Mouse (Mus musculus) midbrain, embryonic 12.5 days (tissue): ENCODE results near the gene Map7d2. TPM values are rescaled to one million over a fixed set of nuclear protein-coding genes. Genes with fewer than 3 reads are reported as not detected.

Experiments
- ATAC-seq: fragments of 200-750 bp; cut with Nextera tagmentation; 2 replicates; pipeline ENCODE4 v1.8.0; 2017; ENCODE audit warnings: low read depth, moderate TSS enrichment, moderate library complexity; ENCODE audit not compliant: low FRiP score
- H3K27ac ChIP-seq: fragments of 300-500 bp; sonication (generic); replicated peaks from 2 replicates; pipeline ENCODE4 v1.5.1; 2016; ENCODE audit warnings: mild to moderate bottlenecking
- H3K27me3 ChIP-seq: fragments of 300-500 bp; sonication (generic); 2 replicates; pipeline ENCODE4 v1.6.1; 2016; ENCODE audit warnings: mild to moderate bottlenecking
- H3K36me3 ChIP-seq: fragments of 300-500 bp; sonication (generic); 2 replicates; pipeline ENCODE4 v1.6.1; 2016
- H3K4me1 ChIP-seq: fragments of 300-500 bp; sonication (generic); 2 replicates; pipeline ENCODE4 v1.6.1; 2016
- H3K4me2 ChIP-seq: fragments of 300-500 bp; sonication (generic); replicated peaks from 2 replicates; pipeline ENCODE4 v1.6.1; 2016; ENCODE audit warnings: mild to moderate bottlenecking, moderate library complexity
- H3K4me3 ChIP-seq: fragments of 300-500 bp; sonication (generic); 2 replicates; pipeline ENCODE4 v1.5.1; 2016; ENCODE audit warnings: mild to moderate bottlenecking
- H3K9ac ChIP-seq: fragments of 300-500 bp; sonication (generic); replicated peaks from 2 replicates; pipeline ENCODE4 v1.6.1; 2016; ENCODE audit warnings: mild to moderate bottlenecking, moderate library complexity
- H3K9me3 ChIP-seq: fragments of 300-500 bp; sonication (generic); 2 replicates; pipeline ENCODE4 v1.6.1; 2016; ENCODE audit warnings: mild to moderate bottlenecking
- WGBS: fragments of 180-500 bp; shearing (Covaris S2); methylation state at CpG from one replicate; pipeline ENCODE4 v1.1.7; 2016; 5-methylcytosine and 5-hydroxymethylcytosine counted together
- polyA plus RNA-seq: library from polyadenylated mRNA; unstranded; fragments of >200 nt; fragmentation: Nextera tagmentation; extraction: Ambion mirVana; gene quantifications from 2 replicates; pipeline ENCODE4 v1.2.1, GENCODE M21; 2016

Gene Map7d2
- polyA plus RNA-seq, 1 experiment from 2014 or later, result 14.1 TPM

- Histone ChIP-seq H3K27ac (no peak overlapping the region), H3K4me3 (no peak overlapping the region), H3K36me3 (no peaks in the 10 kb centered on the region), H3K27me3 (peaks cover 8% of the 10 kb centered on the region), H3K9me3 (no peaks in the 10 kb centered on the region), H3K9ac (no peak overlapping the region), H3K4me1 (no peaks in the 10 kb centered on the region), H3K4me2 (no peak overlapping the region)
- no peak for ATAC-seq
- WGBS, result 73% methylated on average over 3 of the region's 3 CpGs
Observed at GRCm38 (mm10) chrX:159521780-159522179, 107.4 kb downstream of the Map7d2 start.

DNA sequence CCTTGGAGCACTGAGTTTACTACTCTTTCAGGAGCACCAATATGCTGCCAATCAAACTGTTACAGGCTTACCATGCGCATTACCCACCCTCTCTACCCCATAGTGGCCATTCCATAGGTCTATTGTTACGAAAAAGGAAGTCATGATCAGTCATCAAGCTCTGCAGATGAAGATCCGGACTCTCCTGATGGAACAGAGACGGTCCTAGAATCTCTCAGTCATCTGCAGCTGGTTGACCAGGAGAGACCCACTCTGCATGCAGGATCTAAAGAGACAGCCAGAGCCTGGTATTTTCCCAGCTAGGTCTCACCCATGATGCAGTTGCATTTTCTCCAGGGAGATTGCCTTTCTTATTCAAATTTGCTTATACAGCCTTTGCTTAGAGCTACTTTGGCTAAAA is 108.3 kb downstream of the Map7d2 start:
- no peak overlapping the region for H3K9ac ChIP-seq
- 85% methylated on average over 4 of the region's 4 CpGs for WGBS
- no peaks in the 10 kb centered on the region for H3K36me3 ChIP-seq
- no peak overlapping the region for H3K4me2 ChIP-seq
- peaks cover 10% of the 10 kb centered on the region for H3K27me3 ChIP-seq
- H3K4me1 ChIP-seq, result no peaks in the 10 kb centered on the region
- no peak overlapping the region for H3K4me3 ChIP-seq
- H3K27ac ChIP-seq, result no peak overlapping the region
- H3K9me3 ChIP-seq, result no peaks in the 10 kb centered on the region
- ATAC-seq, result no peak

DNA sequence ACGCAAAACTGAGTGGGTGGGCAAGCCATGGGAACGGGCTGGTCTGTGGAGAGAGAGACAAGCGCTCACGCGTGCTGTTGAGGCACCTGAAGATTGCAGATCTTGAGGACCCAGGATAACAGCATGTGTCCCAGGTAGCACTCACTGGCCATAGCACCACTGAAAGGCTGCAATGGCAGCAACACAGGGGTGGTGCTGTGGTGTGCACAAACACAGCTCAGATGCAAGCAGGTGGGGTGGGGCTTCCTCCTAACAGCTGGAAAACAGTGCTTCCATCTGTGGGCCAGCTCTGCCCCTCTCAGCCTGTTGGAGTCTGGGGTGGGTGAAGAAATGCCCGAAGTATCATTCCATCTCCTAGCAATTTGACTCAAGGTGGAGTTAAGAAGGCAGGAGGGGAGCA is 112.0 kb downstream of the Map7d2 start, which contains the start of gene Bclaf3:
TSS of gene Bclaf3 (plus strand) at position 301 of the 400 bp plus-strand sequence.
- WGBS, result 83% methylated on average over 6 of the region's 6 CpGs
- Histone ChIP-seq H3K4me2 (no peak within 1 kb of the TSS), H3K27me3 (peaks cover 11% of the 10 kb centered on the region)

DNA sequence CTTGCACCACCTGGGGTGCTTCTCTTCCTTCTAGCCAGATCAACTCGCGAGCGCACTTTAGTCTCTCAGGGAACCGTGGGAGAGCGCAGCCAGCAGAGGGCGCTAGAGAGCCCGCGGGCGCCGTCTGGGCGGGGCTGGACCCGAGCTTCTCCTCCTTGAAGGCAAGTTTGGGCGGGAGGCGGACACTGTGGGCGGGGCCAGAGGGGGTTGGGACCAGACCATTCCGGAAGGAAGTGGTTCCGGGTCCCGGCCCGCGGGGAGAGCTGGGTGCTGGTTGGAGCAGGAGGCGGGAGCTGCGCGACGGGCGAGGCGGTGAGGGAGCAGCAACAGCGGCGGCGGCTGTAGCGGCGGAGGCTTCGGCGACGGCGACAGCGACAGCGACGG is 118.0 kb downstream of the Map7d2 start:
- Histone ChIP-seq H3K9me3 (no peaks in the 10 kb centered on the region), H3K27me3 (peaks cover 9% of the 10 kb centered on the region), H3K4me1 (no peaks in the 10 kb centered on the region), H3K36me3 (no peaks in the 10 kb centered on the region), H3K4me3 (peak overlapping the region; percentile 66), H3K4me2 (peak overlapping the region; percentile 50), H3K9ac (peak overlapping the region; percentile 64), H3K27ac (peak overlapping the region; percentile 83)
- 28% methylated on average over 36 of the region's 38 CpGs for WGBS
- peak; percentile 98 for ATAC-seq

More for the DNA sequence above, 112.0 kb downstream of the Map7d2 start, which contains the start of gene Bclaf3:
- Histone ChIP-seq H3K9ac (no peak within 1 kb of the TSS), H3K4me1 (no peaks in the 10 kb centered on the region), H3K9me3 (no peaks in the 10 kb centered on the region), H3K27ac (no peak within 1 kb of the TSS), H3K4me3 (no peak within 1 kb of the TSS), H3K36me3 (no peaks in the 10 kb centered on the region)
- ATAC-seq, result no peak

- ATAC-seq, result peak; percentile 46
- H3K4me1 ChIP-seq, result no peaks in the 10 kb centered on the region
- WGBS, result 23% methylated on average over 34 of the region's 56 CpGs
Observed at GRCm38 (mm10) chrX:159532811-159533462, 118.6 kb downstream of the Map7d2 start.

DNA sequence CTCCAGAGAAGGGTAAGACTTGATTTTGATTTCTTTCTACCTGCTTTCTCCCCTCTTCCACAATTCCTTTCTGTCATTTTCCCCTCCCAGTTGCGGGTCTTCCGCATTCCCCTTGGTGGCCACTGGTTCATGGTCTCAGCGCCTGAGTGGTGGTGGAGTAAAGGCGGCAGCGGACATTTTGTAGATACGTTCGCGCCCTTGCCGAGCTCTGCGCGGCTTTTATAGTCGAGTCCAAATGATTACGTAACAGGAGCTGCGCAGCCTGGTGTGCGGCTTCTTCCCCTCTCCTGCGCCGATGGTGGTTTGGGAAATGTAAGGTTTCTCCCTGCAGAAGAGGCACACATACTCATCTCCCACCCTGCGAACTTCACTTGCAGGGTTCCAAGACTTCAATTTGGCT is 127.6 kb downstream of the Map7d2 start:
- Histone ChIP-seq H3K36me3 (0 out of 2 replicates have a peak, but pooled peaks cover 5% of the 10 kb centered on the region), H3K4me2 (no peak overlapping the region), H3K9ac (no peak overlapping the region), H3K27ac (no peak overlapping the region), H3K4me3 (no peak overlapping the region), H3K27me3 (peaks cover 11% of the 10 kb centered on the region; the same call in 1 of the 2 replicates), H3K9me3 (no peaks in the 10 kb centered on the region), H3K4me1 (no peaks in the 10 kb centered on the region)
- 91% methylated on average over 18 of the region's 18 CpGs for WGBS
- no peak for ATAC-seq

More at GRCm38 (mm10) chrX:159532811-159533462, 118.6 kb downstream of the Map7d2 start:
- H3K36me3 ChIP-seq, result no peaks in the 10 kb centered on the region
- H3K4me2 ChIP-seq, result peak overlapping the region; percentile 50
- no peaks in the 10 kb centered on the region for H3K9me3 ChIP-seq
- peak overlapping the region; percentile 66 for H3K4me3 ChIP-seq
- H3K9ac ChIP-seq, result peak overlapping the region; percentile 64
- peaks cover 5% of the 10 kb centered on the region for H3K27me3 ChIP-seq
- peak overlapping the region; percentile 83 for H3K27ac ChIP-seq

DNA sequence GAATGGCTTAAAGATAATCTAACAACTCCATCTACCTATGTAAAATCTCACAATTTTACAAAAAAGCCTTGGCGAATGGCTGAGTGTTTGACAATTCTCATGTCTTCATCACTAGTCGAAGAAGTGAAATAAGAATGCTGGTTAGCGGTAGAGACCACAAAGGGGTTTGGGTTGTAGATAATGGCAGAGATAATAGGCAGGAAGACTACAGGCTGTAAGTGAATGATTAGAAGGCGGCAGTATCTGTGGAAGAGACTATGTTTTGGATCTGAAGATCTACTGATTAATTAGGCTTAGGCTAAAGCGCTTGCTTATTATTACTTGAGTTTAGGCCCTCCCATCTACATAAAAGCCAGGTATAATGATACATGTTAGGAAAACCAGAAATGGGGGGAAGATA is 132.7 kb downstream of the Map7d2 start:
- Histone ChIP-seq H3K9ac (no peak overlapping the region), H3K4me3 (no peak overlapping the region), H3K36me3 (0 out of 2 replicates have a peak, but pooled peaks cover 2% of the 10 kb centered on the region), H3K27me3 (peaks cover 2% of the 10 kb centered on the region; the same call in 1 of the 2 replicates), H3K27ac (no peak overlapping the region), H3K9me3 (no peaks in the 10 kb centered on the region), H3K4me1 (no peaks in the 10 kb centered on the region), H3K4me2 (no peak overlapping the region)
- WGBS, result 94% methylated on average over 5 of the region's 5 CpGs
- no peak for ATAC-seq

Other genes starting within 250 kb of the Map7d2 start
- gene Rps6ka3, start 204.3 kb upstream of the Map7d2 start, polyA plus RNA-seq, result 4.7 and 5.3 TPM in 2 replicates
- gene Eif1ax, start 42.4 kb upstream of the Map7d2 start, polyA plus RNA-seq, result 131 and 134 TPM in 2 replicates
- 33.5 and 35.0 TPM in 2 replicates for gene Bclaf3, start 112.1 kb downstream of the Map7d2 start, polyA plus RNA-seq
- 36.1 and 41.0 TPM in 2 replicates for gene Sh3kbp1, start 212.7 kb downstream of the Map7d2 start, polyA plus RNA-seq